Mouse (Mus musculus) cerebellum, postnatal 4 days (tissue): ENCODE data around the gene Bag3.
A peak's percentile ranks its signal among the peaks of the same experiment; 100 is the strongest.
"Not testable (repeated sequence)": the region's sequence is repeated elsewhere in the genome, so short reads cannot be mapped to it uniquely, and the experiment has no call there.

Source experiments
- DNase-seq, 2 experiments: peaks; one replicate each; pipeline ENCODE4 v3.0.0; 2022; ENCODE audit warnings: low spot score in 2 of 2, mixed read lengths in 1 of 2

Gene Bag3

GRCm38 (mm10) chr7:128567561-128568244 is 44.3 kb downstream of the Bag3 start:
- DNase-seq = no peak

GRCm38 (mm10) chr7:128569429-128569828 is 46.0 kb downstream of the Bag3 start:
- DNase-seq = not testable (repeated sequence)

DNA sequence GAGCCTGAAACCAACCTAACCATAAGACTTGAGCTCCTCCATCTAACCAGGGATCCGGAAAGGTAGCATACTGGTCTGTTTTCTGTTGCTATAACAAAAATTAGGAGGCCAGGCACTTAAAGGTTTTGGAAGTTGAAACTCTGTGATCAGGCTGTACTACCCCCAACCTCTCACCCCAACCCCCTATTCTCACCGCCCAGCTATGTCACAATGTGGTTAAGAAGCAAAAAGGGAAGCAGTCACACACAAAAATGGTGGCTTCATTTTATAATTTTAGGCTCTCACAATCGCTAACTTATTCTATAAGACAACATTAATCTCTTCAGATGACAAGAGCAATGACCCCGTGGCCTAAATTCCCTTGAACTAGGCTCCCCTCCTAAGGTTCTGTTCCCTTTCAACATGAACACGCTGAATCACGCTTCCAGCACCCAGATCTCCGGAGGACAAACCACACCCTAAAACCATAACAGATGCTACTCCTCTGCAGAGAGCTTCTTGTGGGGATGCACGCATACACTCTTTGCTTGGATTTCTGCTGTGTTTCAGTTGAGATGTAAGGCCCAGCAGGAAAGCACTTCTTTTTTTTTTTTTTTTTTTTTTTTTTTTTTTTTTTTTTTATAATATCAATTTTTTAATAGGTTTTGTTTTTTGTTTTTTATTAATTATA is 46.7 kb downstream of the Bag3 start:
- no peak for DNase-seq

DNA sequence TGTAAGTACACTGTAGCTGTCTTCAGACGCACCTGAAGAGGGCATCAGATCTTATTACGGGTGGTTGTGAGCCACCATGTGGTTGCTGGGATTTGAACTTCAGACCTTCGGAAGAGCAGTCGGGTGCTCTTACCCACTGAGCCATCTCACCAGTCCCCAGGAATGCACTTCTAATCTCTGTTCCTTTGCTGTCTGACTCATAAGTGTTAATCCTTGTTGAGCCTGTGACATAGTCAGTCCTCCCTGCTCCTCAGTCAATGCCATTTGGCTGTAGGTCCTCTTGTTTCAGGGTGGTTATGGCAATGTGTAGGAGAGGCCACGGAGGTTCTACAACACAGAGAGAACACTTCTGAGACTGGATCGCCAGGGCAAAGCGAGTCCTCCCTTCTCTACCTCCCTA is 47.2 kb downstream of the Bag3 start:
- DNase-seq = not testable (repeated sequence)

DNA sequence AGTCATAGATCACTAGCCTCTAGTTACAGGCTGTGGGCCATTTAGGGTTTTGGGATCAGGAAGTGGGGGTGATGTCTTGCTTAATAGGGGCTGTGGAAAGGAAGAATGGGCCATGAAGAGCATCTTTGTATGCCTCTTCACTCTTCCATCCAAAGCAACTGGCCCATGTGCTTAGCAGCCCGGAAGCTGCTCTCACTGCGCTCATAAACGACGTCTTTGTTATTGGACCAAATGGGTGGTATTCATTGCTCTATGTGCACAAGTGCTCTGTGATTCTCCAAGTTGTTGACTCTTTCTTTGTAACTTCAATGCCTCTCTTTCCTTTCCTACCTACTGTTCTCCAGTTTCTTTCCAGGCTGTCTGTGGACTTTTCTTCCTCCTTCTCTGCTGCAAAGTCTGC is 48.6 kb downstream of the Bag3 start:
- no peak for DNase-seq

DNA sequence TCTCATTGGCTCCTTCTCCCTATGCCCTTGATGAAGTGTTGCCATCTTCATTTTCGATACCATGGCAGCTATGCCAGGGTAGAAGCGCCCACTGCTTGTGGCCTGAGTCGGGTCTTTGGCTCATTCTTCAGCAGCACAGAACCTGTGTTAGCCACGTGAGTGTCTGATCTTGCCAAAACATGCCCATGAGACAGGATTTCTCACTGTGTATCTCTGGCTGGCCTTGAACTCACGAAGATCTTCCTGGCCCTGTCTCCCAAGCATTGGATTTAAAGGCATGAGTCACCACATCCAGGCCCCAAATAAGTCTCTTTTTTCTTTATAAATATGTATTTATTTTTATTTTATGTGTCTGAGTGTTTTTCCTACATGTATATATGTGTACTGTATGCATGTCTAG is 51.8 kb downstream of the Bag3 start:
- DNase-seq = no peak

DNA sequence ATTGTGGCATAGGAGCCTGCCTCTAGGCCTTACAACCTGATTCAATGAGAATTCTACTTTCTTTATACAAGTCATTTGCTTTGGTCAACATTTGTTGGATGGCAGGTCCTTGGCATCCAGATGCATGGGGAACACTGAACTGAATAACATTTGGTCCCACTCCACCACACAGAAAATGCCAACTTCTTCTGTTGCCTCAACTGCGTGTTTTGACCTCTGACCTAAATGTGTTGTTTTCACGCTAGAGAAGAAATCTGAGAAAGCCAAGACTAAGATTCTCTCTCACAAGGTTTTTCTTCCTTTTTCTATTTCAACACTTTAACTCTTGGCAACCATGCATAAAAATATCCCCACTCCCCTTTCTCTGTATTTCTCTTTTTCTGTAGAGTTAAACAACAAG is 52.4 kb downstream of the Bag3 start:
- no peak for DNase-seq

DNA sequence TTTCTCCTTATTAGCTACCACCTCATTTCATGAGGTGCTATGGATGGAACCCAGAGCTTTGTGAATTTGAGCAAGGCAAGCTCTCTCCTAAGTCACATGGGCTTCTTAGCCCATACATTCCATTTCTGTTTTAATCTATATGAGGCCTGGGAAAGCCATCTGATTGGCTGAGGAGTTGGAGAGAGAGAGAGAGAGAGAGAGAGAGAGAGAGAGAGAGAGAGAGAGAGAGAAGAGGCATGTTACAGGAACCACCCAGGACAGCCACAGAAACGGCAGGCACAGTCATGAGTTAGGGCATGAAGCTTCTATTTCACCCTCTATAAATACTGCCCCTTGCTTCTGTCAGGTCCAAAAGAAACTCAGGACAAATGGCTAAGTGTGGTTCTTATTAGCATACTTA is 54.2 kb downstream of the Bag3 start:
- no peak for DNase-seq

- DNase-seq = no peak
Measured at GRCm38 (mm10) chr7:128578199-128578945, 55.0 kb downstream of the Bag3 start.

DNA sequence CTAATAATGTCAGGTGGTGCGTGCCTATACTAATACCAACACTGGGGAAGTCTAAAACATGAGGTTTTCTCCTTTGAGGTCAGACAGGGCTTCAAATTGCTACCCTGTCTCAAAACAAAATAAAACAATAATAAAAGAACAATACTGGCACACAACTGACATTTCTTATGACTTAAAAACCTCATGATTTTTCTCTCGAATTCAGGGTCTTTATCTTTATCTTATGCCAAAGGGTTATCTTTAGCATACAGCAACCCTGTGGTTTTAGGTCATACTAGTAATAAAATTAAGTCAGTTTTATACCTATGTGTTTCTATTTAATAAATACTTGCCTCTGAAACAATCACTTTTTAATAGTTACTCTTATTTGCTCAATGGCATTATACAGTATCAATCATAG is 56.0 kb downstream of the Bag3 start:
- no peak for DNase-seq

DNA sequence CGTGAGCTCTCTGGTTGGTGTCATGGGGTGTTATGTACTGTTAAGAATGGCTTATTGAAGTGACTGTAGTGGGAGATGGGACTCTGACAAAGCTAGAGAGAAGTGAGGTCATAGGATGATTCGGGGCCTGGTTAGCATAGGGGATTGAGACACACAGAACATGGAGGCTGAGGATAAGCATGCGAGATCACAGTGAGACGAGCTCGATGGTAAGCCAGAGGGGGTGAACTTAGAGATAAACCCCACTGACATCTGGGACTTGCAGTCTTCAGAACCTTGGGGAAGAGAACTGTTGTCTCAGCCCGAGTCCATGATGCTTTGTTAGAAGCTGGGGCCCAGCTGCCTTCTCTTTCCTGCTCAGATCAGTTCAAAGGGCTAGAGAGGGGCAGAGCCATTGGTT is 56.9 kb downstream of the Bag3 start:
- DNase-seq = no peak

DNA sequence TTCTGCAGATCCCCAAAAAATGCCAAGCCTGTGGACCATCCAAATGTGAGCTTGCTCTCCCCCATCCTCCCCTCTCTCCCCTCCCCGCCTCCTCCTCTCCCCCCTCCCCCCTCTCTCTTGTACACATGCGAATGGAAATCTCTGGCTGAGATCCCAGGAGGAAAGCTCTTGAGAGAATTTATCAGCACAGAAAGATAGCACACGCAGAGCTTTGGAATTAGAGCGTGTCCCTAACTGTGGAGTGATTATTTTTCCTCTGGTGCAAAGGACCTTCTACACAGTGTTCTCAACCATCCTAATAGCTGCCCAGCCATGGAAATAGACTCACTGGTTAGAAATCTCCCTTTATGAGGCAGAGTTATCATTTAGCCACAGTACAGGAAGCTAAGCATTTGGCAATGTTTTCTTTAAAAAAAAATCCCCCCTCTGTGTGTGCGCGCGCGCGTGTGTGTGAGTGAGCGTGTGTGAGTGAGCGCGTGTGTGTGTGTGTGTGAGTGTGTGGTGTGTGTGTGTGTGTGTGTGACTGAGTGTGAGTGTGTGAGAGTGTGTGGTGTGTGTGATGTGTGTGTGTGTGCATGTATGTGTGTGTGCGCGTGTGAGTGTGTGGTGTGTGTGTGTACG is 58.6 kb downstream of the Bag3 start:
- no peak for DNase-seq

DNA sequence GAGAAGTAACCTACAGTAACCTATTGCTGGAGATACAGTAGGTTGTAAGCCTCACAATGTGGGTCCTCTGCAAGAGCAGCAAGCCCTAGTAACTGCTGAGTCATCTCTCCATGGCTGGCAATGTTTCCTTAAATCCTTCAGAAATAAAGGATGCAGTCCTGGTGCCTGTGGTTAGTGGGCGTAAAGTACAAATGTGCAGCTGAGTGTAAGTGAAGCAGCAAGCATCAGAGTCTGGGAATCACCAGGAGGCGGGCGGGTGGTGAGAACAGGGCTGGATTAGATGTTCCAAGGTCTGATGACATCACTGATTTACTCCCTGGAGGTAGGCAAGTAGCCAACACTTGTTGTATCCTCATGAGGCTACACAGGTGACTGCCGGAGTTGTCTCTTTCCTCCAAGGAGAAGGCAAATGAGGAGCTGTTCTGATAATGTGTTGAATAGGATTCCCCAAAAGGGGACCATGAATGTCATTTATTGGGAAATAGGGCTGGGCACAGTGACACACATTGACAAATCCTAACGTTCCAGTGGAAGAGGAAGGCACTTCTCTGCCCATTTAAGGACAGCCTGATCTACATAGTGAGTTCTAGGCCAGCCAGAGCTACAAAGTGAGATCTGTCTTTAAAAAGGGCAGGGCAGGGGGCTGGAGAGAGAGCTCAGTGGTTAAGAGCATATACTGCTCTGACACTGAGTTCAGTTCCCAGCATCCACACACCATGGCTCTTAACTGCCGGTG is 60.0 kb downstream of the Bag3 start:
- DNase-seq = no peak

GRCm38 (mm10) chr7:128587334-128587933 is 64.0 kb downstream of the Bag3 start:
- no peak for DNase-seq

DNA sequence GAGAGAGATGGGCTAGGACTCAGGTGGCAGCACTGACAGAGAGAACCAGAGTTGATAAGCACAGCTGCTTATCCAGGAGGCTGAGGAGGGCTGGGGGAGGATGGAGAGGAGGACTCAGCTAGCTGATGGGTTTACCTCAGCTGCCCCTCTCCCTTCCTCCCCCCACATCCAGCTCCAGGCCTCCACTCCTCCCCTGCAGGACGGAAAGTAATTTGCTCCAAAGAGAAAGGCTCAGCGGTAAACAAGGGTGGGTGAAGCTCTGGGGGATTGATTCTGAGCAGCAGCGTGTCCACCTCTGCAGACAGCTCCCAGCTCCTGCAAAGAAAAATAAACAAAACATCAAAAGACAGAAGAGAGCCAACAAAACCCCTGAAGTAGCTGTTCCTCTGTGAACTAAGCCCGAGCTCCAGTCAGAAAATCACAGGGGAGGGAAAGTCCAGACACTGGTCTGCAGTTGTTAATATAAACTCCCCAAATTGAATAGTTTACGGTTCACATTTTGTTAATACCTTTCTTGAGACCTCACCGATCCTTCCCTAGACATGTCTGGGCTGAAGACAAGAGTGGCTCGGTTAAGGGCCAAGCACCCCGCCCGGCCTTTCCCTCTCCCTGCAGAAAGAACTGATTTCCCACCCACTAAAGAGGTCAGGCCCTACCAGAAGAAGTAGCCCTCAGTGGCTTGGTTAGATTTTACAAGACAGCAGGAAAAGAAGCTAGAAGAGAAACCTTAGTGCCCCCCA is 68.1 kb downstream of the Bag3 start:
- no peak for DNase-seq

GRCm38 (mm10) chr7:128592118-128592935 is 68.9 kb downstream of the Bag3 start:
- peak in 1 of 2 experiments; percentile 31 for DNase-seq

DNA sequence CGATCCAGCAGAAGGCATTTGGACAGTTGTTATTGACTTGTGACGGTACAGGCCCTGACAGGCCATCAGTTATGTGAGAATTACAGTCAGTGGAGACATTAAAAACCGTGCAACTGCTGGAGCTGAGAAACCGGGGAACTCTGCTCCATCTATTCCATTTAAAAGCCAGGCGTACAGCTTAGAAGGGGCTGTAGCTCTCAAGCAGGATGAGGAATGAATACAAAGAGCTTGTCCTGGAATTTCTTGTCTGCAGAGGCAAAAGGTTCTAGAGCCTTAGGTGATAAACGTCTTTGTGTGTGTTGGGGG is 69.5 kb downstream of the Bag3 start:
- no peak for DNase-seq

DNA sequence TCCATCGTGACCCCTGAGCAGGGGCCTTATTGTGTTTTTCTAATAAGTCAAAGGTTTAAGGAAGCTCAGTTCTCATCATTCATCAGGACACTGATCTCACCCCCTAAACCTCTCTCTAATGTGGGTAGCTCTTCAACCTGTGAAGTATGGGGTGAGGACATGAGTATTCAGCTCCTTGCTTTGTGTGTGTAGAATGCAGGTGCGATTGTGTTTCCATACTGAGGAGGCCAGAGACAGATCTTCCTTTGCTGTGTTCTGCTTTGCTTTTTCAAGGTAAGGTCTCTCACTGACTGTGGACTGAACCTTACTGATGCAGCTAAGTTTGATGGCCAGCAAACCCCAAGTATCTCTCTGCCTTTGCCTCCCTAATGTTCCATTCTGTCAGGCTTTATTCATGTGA is 72.9 kb downstream of the Bag3 start:
- no peak for DNase-seq
